Mouse (Mus musculus): ENCODE data around the gene Zmynd11. TPM values are rescaled to one million over a fixed set of nuclear protein-coding genes. Genes with fewer than 3 reads are reported as not detected.
A peak's percentile ranks its signal among the peaks of the same experiment; 100 is the strongest.
"Not testable (repeated sequence)": the region's sequence is repeated elsewhere in the genome, so short reads cannot be mapped to it uniquely, and the experiment has no call there.

The Zmynd11 gene
- 100 to 1,000 TPM; 227 to 249 TPM for total RNA-seq (2021)
- long read RNA-seq, experiment 1, full-length matches to known transcripts, result 58 of 225 reads
- long read RNA-seq, experiment 1, partial matches to known transcripts, result 22 of 225 reads
- long read RNA-seq, experiment 1, other reads (novel, unspliced or antisense), result 145 of 225 reads
- long read RNA-seq, experiment 2, full-length matches to known transcripts, result 34 of 126 reads
- long read RNA-seq, experiment 2, partial matches to known transcripts, result 11 of 126 reads
- long read RNA-seq, experiment 2, other reads (novel, unspliced or antisense), result 81 of 126 reads

DNA sequence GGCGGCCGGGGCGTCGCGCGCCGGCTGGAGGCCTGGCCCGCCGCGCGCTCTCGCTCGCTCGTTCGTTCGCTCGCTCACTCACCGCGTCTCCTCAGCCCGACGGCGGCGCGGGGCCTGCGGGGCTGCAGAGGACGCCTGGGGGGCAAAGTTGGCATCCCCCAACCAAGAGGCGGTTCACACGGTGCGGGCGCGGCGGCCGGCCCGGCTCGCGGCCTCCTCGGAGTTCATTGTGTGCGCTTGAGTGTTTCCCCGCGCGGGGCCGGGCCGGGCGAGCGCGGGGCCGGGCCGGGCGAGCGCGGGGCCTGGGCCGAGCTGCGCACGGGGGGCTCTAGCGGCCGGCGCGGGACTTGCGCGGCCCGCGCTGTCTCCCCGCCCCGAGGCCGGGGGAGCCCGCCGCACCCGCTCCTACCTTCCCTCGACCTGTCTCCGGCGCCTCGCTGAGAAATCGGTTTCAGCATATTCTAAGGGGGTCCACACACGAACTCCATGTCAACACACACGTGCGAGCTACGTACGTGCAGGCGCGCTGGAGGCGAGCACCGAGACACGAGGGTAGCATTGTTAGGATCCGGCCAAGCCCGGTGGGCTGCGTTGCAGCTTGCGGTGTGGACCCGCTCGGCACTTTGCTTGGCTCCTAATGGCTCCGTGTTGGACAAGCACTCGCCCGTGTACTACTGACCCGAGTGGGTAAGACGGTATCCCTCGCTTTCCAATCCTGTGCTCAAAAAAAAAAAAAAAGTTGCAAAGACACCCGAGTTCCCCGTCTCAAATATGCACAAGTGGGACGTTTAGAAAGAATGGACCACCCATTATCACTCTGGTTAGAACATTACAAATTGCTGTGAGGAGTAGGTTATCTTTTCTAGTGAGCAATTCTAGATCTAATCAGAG lies at the start of gene Zmynd11:
Zmynd11 (minus strand) TSS at position 685 of the 891 bp plus-strand sequence.
- peak; percentile 24 to 54 for DNase-seq (ENCODE audit: low spot score in 2 of 2)

DNA sequence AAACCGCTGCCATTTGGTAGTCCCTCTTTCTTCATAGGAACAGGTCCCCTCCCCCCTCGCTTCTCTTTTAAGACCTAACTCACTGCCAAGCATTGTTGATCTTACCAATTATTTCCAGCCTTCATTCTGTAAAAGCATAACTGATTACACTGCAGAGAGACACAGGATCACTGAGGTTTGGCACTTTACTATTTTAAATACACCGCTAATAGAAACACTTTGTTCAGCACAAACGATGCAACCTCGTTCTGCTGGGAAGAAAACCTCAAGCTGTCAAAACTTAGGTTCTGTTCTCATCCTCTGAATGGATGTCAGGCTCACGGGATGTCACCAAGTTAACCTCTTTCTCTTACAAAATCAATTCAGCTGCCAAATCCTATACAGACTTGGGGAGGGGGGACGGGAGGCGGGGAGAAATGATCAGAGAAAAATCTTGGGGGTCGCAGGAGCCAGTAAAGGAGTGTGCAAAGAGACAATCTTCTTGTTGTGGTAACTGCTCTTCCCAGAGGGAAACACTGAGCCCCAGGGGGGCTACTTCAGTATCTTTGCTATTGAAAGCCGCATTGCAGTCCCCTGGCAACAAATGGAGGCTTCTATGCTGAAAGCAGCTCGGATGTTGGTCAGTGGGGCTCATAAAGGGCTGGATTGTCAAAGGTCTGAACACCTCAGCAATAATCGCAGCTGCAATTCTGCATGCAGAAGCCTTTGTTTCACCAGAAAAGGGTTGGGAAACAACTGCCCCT lies 30.9 kb upstream of the Zmynd11 start:
- DNase-seq (ENCODE audit: low spot score in 2 of 2), result no peak

DNA sequence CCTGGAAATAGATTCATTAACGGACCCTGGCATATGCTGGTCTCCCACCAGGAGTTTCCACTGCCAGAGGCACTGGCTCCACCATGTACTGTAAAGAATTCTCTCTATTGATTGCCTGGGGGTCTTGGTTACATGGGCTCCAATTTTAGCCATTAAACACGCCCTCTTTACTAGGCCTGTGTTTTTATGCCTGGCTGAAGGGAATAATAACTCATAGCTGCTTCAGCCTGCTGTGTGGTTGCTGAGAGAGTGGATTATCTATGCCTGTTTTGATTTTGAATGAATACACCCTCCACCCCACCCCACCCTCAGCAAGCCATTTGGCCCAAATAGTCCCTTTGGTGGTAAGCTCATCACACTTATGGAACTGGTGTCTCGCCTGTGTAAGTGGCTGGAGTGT lies 20.9 kb upstream of the Zmynd11 start:
- no peak for DNase-seq (ENCODE audit: low spot score in 2 of 2)

DNA sequence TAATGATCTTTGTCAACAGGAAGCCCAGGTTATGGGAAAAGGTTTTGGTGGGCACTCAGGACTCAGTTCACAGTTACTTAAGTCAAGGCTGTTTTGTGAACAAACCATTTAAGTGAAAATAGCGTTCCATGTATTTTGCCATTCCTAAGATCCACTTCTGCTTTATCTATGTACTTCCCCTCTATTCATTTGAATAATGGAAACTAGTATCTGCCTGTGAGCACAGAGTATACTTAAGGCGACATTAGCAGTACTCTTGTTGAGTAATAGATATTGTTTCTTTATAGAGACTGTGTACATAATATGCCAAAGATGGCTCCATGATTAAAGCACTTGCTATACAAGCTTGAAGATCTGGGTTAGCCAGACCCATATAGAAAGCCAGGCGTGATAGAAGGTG lies 18.6 kb upstream of the Zmynd11 start:
- no peak for DNase-seq (ENCODE audit: low spot score in 2 of 2)

DNA sequence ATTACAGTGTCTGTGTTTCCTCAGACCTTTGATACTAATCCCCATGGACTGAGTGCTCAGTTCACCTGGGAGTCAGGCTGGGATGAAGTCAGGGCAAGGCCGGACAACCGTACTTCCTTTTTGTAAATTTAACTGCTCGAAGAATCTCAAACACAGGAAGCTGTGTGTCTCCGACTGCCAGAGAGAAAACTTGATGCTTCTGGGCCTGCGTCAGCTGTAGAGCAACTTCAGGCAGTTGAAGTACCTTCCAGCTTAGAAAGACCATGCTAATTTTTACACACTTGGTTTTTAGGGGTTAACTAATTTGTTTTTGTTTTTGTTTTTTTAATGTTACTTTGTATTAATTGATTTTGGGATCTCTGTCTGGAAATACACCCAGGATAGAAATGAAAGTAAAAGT lies 10.8 kb upstream of the Zmynd11 start:
- DNase-seq (ENCODE audit: low spot score in 2 of 2), result no peak

DNA sequence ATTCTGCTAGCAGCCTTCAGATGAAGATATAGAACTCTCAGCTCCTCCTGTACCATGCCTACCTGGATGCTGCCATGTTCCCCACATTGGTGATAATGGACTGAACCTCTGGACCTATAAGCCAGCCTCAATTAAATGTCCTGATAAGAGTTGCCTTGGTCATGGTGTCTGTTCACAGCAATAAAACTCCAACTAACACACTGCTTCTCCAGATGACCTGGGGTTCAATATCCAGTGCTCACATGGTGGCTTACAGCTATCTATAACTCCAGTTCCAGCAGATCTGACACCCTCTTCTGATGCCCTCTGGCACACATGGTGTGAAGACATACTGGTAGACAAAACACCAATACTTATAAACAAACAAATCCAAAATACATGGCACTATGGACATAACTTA lies 8.9 kb upstream of the Zmynd11 start:
- no peak for DNase-seq (ENCODE audit: low spot score in 2 of 2)

DNA sequence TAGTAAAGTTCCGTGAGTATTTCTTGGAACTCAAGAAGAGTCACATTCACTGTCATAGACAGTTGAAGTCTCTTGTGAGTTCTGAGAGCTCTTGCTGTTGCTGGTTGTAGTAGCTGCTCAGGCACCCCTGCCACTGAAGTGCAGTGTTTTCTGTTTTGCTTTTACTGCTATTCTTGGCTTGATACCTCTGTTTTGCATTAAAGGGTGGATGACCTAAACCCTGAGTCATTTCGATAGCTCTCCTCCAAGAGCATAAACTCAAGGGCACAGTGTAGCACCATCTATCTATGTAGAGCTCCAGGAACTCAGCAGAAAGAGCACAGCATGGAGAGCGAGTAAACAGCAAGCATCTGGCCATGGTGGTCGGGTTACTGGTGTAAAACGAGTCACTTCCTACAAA lies 2.1 kb upstream of the Zmynd11 start:
- DNase-seq (ENCODE audit: low spot score in 2 of 2), result no peak

DNA sequence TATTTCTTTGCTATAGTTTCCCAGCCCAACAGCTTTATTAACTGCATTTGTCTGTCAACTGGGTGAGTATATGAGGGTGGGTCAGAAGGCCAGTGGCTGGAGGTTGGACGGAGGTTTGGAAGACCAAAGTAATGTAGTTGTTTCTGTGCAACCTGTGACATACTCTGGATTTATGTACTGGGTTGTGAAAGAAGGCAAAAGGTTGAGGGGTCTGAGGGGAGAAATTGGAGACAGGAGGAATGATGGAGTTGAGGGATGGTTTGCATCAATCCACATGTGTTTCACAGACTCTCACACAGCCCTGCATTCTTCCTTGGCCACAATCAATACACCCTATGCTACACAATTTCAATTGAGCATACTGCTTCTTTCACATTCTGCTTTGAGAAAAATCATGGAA lies 1.4 kb upstream of the Zmynd11 start:
- DNase-seq (ENCODE audit: low spot score in 2 of 2), result no peak

DNA sequence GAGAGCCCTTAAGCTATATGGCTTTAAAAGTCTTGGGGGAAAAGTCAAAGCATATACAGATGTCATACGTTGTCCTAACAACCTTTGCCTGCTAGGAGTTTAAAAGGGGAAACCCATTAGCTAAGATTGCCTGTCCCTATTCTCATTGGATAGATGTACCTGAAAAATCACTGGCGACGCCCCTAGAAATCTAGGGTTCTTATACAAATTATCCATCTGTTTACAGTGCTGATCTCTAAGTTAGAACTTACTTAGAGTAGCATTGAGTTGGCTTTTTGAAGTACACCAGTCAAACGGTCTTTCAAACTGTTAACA lies 364 bp upstream of the Zmynd11 start:
- no peak for DNase-seq (ENCODE audit: low spot score in 2 of 2)

DNA sequence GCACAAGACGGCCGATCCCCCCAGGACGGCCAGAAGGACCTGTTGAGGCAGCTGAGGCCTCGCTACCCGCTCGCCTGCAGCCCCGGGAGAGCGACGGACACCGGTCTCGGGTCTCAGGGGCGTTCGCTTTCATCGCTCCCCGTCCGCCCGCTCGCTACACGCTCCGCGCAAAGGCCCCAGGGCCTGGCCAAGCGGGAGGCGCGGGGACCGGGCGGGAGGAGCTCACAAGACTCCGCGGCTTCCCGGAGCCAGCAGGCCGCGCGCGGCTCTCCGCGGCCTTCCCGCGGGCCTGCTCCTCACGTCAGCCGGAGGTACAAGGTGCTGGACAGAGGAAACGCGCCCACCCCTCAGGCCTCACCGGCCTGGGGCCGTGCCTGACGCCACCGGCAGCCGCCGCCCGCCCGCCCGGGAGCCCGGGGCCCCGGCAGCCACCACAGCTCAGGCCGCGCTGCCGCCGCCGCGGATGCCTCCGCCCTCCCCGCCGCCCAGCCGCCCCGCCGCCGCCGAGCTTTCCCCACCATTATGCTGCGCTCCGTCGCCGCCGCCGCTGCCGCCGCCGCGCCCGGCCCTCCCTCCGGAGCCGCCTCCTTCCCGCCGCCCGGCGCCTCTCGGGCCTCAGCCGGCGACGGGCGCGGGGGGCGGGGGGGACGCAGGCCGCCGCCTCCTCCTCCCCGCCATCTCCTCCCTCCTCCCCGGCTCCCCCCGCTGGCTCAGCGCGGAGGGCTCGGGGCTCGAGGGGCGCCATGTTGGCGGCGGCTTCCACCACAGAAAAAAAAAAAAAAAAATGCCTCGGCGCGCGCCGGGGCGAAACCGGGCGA lies 1.1 kb downstream of the Zmynd11 start:
- peak; percentile 51 to 58 for DNase-seq (ENCODE audit: low spot score in 2 of 2)

DNA sequence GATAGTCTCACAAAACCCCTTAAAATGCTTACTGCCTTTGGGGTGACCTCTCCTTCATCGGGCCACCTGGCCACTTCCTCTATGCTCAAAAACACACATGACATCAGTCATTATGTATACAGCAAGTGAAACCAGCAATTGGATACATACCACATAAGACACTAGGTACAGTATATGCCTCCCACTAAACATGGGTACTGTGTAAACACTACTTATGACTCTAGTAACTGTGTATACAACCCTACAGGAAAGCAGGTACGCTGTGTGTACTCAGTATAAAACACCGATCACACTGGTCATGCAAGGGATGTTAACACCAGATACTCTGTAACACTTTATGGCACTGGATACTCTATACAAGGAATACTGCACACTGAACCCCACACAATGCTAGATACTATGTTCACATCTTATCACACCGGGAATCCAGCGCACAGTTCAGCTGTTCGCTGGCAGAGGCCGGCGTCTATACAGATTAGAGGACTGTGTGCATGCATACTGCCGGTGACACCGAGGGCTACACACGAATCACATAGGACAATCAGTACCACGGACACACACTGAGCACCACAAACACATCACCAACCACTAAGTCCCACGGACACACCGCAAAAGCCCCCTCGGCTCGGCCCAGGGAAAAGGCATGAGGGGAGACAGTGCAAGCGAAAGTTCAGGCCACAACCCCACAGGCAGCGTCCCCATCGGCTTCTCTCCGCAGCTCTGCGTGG lies 1.9 kb downstream of the Zmynd11 start:
- peak in 1 of 2 experiments; percentile 10 for DNase-seq (ENCODE audit: low spot score in 2 of 2)

DNA sequence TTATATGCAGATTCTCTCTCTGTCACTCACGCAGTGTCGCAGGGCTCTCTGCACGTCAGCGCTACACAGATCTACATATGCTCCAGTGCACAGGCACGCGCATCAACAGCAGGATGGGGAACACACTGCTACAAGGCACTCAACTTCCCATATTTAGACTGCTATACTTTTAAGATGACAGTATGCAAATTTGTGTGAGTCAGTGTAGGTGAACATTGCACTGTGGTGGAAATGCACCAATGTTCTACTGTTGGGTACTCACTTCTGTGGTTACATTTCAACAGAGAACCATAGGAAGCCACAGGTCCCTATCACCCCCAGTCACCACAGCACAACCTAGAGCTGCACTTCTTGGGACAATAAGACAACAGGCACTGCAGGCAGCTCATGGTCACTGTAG lies 5.1 kb downstream of the Zmynd11 start:
- no peak for DNase-seq (ENCODE audit: low spot score in 2 of 2)

DNA sequence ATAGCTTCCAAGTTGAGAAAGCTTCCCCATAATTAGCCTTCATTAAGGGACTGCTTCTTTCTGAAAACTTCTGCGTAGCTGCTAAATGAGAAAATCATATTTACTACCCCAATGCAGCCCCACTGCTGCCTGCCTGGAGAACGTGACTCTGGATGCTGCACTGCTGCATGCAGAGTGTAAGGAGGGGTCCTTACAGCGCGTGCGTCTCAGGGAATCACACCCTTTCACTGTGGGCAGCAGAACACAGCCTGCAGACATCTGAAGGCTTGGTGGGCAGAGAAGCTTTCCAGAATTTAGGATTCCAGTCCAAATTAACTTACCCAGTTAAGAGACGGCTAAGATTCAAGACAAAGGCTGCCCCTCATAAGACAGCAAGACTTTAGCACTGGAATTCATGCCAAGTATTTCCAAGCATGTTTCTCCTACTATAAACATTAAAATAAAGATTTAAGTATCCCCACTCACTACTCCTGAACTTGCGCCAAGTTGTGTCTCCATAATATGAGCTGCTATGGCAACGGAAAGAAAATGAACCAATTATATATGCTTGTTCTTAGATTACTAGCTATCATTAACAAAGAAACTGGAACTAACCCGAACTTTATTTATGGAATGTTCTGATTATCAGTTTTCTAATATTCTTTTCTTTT lies 7.2 kb downstream of the Zmynd11 start:
- DNase-seq (ENCODE audit: low spot score in 2 of 2), result peak in 1 of 2 experiments; percentile 20

DNA sequence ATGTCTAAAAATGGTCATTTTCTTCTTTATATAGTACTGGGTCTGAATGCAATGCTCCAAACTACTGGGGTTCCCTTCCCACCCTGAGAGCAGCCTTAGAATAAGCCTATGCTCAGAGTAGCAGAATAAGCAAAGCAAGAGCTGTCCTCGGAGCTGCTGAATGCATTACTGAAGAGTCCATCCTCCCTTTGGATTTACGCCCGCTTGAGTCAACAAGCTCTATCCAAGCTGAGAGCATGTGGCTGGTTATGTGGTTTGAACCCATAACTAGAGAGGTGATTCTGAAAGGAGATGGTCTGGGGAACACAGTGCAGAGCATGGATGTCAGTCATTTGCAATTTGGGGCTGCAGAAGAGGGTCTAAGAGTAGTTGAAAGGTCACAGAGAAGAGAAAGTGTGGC lies 11.4 kb downstream of the Zmynd11 start:
- no peak for DNase-seq (ENCODE audit: low spot score in 2 of 2)

DNA sequence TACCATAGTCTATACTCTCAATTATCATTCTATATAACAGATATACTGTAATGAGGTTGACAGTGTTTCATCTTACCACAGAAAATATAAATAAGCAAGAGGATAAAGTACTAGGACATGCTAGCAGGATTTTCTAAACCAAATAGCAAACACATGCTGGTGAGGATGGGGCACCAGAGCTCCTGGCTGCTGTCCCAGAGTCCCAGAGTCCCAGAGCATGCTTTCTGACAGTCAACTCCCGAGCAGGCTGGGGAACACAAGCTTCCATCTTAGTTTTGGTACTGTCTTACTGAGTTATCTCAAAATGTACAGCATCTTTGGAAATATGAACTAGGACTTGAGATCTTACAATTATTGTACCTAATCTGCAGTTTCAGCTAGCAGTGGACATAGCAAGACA lies 14.8 kb downstream of the Zmynd11 start:
- no peak for DNase-seq (ENCODE audit: low spot score in 2 of 2)

DNA sequence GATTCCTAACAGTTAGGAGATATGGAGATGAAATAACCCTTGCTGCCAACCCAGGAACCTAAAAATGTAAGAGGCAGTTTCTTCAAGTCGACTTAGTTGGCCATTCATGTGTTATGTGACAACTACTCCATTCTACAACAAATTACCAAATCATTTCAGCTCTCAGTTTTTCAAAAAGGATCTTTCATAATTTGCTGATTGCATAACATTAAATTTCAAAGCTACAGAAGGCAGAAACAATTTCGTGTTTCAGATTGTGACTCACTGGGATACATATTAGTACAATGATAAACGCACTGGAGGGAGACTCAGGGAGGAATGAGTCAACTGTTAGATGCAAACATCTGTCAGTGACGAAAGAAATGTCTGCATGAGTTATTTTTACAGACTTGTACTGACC lies 15.3 kb downstream of the Zmynd11 start:
- DNase-seq (ENCODE audit: low spot score in 2 of 2), result no peak

DNA sequence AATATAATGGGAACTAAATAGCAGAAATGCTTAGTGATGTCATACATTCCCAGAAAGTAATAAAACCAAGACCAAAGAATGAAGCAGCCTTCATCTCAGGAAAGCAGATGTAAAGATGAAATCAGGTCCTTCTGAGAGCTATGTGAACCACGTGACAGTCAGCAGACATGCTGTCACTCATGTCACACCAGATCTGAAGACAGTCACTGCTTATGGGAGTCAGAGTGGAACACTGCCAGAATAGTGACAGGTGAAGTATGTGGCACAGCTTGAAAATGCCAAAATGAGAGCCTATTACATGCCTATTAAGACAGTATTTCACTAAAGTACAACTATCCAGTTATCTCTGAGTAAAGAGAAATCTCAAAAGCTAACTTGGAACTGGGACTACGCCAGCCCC lies 26.9 kb downstream of the Zmynd11 start:
- no peak for DNase-seq (ENCODE audit: low spot score in 2 of 2)

DNA sequence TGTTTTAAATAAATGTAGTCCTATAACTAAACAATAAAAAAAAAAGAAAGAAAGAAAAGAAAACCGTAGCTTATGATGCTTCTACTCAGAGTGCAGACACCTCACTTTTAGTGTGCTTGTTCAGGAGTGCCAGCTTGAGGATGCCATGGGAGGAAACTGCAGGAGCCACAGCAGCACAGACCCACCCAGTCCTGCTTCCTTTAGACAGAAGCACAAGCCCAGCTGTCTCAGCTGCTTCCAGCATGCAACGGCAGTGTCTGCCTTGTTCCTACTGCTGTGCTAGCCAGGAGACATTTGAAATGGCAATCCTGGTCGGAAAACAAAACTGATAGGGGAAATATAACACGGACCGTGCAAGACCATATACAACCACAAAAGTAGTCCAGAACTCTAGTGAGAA lies 28.1 kb downstream of the Zmynd11 start:
- DNase-seq (ENCODE audit: low spot score in 2 of 2), result no peak

DNA sequence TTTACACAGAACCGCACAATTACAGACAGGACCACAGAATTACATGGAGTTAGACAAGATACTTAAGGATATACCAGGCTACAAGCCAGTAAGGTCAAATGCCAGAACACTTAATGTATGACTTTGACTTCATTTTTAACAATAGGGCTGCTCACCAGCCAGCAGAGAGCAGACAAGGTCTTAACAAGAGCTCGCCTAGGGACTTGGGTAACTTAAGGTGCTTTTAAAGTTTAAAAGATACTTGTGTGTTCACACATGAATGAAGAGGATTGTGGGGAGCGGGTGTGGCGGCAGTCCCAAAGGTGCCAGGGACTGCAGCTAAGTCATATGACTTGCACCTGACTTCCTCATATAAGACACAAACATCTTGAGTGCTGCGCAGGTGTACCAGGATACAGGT lies 32.9 kb downstream of the Zmynd11 start:
- DNase-seq (ENCODE audit: low spot score in 2 of 2), result not testable (repeated sequence)

DNA sequence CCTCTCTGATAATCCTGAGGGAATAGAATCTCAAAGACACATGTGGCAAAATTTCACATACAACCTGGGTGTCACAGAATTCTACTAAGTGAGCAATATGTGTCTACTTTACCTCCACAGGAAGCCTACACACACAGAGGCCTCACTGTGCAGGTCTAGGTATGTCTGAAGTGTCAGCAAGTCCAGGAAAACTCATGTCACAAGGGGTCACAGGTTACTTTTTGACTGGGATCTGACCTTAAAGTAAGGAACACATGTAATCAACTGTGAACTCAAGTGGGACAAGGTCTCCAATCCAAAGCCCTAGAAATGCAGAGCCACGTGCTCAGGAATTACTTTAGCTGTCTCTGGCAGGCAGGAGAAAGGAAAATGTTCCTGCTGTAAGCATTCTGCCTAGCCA lies 36.1 kb downstream of the Zmynd11 start:
- no peak for DNase-seq (ENCODE audit: low spot score in 2 of 2)
